Mouse (Mus musculus): ENCODE results near the gene Mia. TPM values are rescaled to one million over a fixed set of nuclear protein-coding genes. Genes with fewer than 3 reads are reported as not detected.

Gene Mia
- polyA plus RNA-seq, 1 experiment from 2014 or later, result not detected

DNA sequence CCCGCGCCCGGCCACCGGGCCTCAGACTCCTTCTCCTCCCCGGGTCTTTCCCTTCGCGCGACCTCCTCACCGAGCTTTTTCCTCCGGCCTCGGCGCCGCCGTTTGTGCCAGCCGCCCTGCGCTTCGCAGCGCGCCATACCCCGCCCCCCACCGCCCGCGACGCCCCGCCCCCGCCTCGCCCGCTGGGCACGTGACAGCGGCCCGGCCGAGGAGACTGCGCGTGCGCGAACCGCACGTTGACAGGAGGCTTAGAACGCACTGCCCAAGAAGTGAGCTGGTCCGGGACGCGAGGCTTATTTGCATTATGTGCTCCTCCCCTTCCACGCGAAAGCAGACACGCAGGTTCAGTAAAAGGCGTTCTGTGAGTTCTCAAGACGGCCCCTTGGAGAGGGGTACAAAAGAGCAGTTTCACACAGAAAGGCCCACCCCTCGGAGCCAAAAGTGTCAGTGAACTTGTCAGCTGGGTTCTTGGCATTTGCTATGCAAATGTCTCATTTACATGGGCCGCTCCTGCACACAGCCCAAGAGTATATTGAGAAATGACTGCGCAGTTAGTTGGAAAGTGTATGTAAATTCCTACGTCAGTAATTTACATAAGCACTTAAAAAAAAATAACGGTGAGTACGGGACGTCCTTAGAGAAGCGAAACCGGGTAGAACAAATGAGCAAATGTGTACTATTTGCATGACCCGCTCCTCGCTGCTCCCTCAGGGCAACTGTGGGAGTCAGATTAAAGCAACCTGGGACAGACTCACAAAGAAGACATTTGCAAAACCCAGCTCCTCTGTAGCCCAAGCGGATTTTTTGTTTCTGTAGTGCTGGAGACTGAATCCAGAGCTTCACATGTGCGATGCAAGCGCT, 14.1 kb downstream of the Mia start, which contains the start of gene Egln2:
TSS of gene Egln2 (minus strand) at position 189 of the 861 bp plus-strand sequence.
- peak; percentile 84 for ATAC-seq (ENCODE audit: low read depth)
- H3K36me3 ChIP-seq, result peaks cover 36% of the 10 kb centered on the region
- peaks cover 58% of the 10 kb centered on the region for H3K4me1 ChIP-seq (replicated peaks)
- peak; percentile 92 for DNase-seq
- no peaks in the 10 kb centered on the region for H3K9me3 ChIP-seq (replicated peaks)
- H3K9ac ChIP-seq, result peak within 1 kb of the TSS; percentile 86
- peak within 1 kb of the TSS; percentile 83 for H3K4me3 ChIP-seq (replicated peaks)
- 1% methylated on average over 61 of the region's 61 CpGs for WGBS (ENCODE audit: insufficient replicate concordance)
- H3K4me2 ChIP-seq, result peak within 1 kb of the TSS; percentile 83
- peak within 1 kb of the TSS; percentile 87 for H3K27ac ChIP-seq
- H3K27me3 ChIP-seq, result no peaks in the 10 kb centered on the region

DNA sequence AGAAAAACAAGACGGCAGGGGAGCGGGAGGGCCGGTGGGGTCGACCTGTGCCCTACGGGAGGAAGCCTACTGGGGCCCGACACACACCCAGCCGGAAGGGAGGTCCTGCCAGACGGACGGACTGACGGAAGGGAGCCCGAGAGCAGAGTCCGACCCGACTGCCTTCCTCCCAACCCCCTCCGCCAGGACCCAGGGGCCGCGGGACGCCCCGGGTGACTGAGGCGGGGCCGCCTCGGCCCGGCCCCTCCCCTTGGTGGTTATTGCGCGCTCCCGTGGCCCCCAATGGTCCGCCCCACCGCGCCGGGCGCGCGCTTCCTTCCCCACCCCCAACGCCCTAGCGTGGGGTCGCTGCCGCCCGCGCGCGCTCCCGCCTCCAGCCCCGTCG, 14.7 kb downstream of the Mia start:
- peak overlapping the region; percentile 87 for H3K27ac ChIP-seq
- peak overlapping the region; percentile 86 for H3K9ac ChIP-seq
- H3K27me3 ChIP-seq, result no peaks in the 10 kb centered on the region
- ATAC-seq (ENCODE audit: low read depth) (peak; percentile 72), DNase-seq (peak; percentile 76)
- H3K9me3 ChIP-seq (replicated peaks), result no peaks in the 10 kb centered on the region
- peaks cover 41% of the 10 kb centered on the region for H3K36me3 ChIP-seq
- peaks cover 65% of the 10 kb centered on the region for H3K4me1 ChIP-seq (replicated peaks)
- H3K4me2 ChIP-seq, result peak overlapping the region; percentile 83
- WGBS (ENCODE audit: insufficient replicate concordance), result 1% methylated on average over 38 of the region's 43 CpGs
- H3K4me3 ChIP-seq (replicated peaks), result peak overlapping the region; percentile 83

DNA sequence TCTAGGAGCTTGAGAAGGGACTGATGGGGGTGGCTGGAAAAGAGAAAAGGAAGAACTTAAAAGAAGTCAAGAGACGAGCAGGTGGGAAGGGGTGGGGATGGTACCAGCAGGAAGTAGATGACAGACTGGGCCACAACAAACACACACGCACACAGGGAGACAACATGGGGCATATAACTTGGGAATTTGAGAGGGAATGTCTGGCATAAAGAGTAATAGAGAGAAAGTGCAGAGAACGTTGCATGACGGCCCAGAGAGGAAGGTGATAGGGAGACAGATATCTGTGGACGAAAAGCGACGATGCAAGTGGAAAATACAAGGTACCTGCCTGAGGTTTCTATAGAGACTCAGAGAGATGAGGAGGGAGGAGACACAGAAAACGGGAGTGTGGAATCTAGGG, 15.3 kb downstream of the Mia start:
- Histone ChIP-seq H3K9ac (peak overlapping the region; percentile 86), H3K9me3 (replicated peaks) (no peaks in the 10 kb centered on the region), H3K36me3 (peaks cover 39% of the 10 kb centered on the region), H3K27me3 (no peaks in the 10 kb centered on the region), H3K27ac (peak overlapping the region; percentile 87), H3K4me2 (peak overlapping the region; percentile 83), H3K4me1 (replicated peaks) (peaks cover 70% of the 10 kb centered on the region), H3K4me3 (replicated peaks) (peak overlapping the region; percentile 83)
- DNase-seq (no peak), ATAC-seq (ENCODE audit: low read depth) (no peak)
- 6% methylated on average over 8 of the region's 8 CpGs for WGBS (ENCODE audit: insufficient replicate concordance)

DNA sequence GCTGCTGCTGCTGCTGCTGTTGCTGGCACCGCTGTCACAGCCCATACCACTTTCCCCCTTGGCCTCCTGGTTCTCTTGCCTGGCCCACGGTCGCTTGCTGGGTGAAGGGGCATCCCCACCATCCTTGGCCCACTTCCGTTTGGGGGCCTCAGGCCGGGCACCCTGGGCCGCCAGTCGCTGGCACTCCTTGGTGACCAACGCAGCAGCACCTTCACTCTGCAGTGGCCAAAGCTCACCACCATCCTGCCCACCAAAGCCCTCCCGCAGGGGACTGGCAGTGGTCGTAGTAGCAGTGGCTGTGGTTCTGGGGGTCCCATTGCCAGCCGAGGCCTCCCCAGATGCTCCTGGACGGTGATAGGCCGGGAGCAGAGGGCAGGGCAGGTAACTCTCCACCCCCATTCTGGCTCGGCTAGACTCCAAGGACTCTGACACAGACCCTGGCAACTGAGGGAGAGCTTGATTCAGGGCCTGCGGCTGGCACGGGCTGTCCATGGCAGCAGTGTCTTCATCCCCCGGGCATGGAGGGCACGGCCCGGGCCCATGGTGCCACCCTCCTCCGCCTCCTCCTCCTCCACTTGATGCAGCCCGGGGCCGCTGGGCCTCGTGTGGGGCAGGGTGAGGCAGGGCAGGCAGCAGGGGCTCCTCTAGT, 15.8 kb downstream of the Mia start:
- Histone ChIP-seq H3K27ac (peak overlapping the region; percentile 87), H3K4me3 (replicated peaks) (peak overlapping the region; percentile 83)
- 80% methylated on average over 23 of the region's 23 CpGs for WGBS (ENCODE audit: insufficient replicate concordance)

DNA sequence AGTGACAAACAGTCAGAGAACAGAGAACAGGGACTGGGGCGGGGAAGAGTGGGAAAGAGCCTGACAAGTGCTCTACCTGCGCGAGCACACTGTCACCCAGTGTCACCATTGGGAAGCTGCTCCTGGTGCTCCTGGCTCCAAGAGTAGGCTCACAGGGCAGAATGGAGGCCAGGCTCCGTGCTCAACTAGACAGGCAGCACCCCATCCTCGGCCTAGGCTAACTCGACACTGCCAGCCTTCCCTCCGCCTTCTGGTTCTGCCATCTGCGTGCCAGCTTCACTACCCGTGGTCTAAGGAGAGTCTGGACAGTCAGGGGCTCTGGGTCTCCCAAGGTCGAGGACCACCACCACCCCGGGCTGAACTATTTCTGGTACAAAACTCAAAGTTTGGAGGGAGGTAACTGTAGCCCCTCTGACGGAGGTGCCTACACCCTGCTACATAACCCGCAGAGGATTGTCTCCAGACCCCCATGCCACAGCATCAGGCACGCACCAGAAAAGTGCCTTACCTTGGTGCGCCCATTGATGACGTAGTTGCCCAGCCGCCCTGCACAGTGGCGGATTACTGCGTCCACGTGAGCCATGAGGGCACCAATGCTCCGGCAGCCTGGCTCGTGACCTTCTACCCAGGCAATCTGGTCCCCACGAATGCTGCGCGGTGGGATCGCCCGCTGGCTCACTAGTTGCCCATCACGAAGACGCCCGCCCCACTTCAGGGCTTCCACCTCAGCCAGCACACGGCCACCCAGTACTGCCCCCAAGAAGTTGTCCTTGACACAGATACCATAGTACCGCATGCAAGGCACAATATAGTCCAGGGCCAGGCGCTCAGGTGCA, 16.6 kb downstream of the Mia start:
- peak overlapping the region; percentile 86 for H3K9ac ChIP-seq
- H3K36me3 ChIP-seq, result peaks cover 41% of the 10 kb centered on the region
- no peaks in the 10 kb centered on the region for H3K9me3 ChIP-seq (replicated peaks)
- peak overlapping the region; percentile 83; the same call in 1 of the 2 replicates for H3K4me3 ChIP-seq (replicated peaks)
- ATAC-seq (ENCODE audit: low read depth) (no peak), DNase-seq (no peak)
- 84% methylated on average over 33 of the region's 33 CpGs for WGBS (ENCODE audit: insufficient replicate concordance)
- peak overlapping the region; percentile 83 for H3K4me2 ChIP-seq
- no peak overlapping the region for H3K27ac ChIP-seq
- H3K4me1 ChIP-seq (replicated peaks), result peaks cover 78% of the 10 kb centered on the region
- no peaks in the 10 kb centered on the region for H3K27me3 ChIP-seq

More for the DNA sequence above, 15.8 kb downstream of the Mia start:
- no peak for ATAC-seq (ENCODE audit: low read depth)
- peak overlapping the region; percentile 86 for H3K9ac ChIP-seq
- H3K4me1 ChIP-seq (replicated peaks), result peaks cover 75% of the 10 kb centered on the region
- H3K36me3 ChIP-seq, result peaks cover 36% of the 10 kb centered on the region
- DNase-seq, result no peak
- H3K27me3 ChIP-seq, result no peaks in the 10 kb centered on the region
- no peaks in the 10 kb centered on the region for H3K9me3 ChIP-seq (replicated peaks)
- peak overlapping the region; percentile 83 for H3K4me2 ChIP-seq

DNA sequence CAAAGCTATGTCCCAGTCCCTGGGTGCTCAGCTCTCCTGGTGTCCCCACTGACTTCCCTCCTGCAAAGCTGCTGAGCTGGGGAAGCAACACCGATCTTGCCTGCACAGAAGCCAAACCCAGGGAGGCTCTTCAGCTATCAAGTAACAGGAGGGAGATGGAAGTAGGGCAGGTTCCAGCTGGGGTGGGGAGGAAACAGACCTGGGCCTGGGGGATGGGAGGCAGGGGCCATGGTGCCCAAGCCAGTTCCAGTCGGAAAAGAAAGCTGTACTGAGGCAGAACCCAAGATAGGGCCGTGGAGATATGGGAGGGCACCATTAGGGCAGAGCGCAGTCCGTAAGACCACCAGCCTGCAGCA, 17.5 kb downstream of the Mia start:
- Histone ChIP-seq H3K4me3 (replicated peaks) (no peak overlapping the region), H3K9me3 (replicated peaks) (no peaks in the 10 kb centered on the region), H3K36me3 (peaks cover 50% of the 10 kb centered on the region), H3K27ac (no peak overlapping the region), H3K27me3 (no peaks in the 10 kb centered on the region), H3K4me1 (replicated peaks) (peaks cover 73% of the 10 kb centered on the region), H3K9ac (peak overlapping the region; percentile 8; the same call in 1 of the 2 replicates), H3K4me2 (peak overlapping the region; percentile 19; the same call in 1 of the 2 replicates)
- no peak for ATAC-seq (ENCODE audit: low read depth)
- DNase-seq, result no peak
- WGBS (ENCODE audit: insufficient replicate concordance), result 81% methylated on average over 5 of the region's 5 CpGs

DNA sequence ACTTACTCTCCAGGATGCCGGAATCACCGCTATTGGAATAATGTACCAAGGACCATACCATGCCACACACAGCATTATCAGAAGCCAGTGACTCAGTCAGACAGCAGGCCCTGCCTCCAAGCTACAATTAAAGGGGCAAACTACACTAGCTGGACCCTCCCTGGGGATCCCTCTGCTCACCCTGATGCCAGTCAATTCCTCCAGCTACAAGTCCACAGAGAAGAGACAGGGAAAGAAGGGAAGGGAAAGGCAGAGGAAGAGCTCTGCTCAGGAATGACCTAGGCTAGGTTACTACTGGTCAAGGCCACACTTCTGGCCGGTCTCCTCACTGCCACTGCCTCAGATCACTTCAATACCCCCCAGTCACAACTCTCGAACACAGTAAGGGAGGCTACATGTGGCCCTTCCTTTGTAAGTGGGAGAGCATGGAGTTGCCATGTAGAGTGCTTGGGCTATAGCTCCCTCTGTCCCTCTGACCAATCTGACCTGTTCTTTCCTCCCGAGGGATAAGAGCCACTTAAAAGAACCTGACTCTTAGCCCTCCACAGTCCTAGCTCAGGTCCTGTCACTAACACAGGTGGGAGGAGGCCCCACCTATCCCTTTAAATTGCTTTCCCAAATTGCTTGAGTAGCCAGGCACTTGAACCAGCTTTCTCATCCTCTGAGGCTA, 18.0 kb downstream of the Mia start:
- 81% methylated on average over 5 of the region's 5 CpGs for WGBS (ENCODE audit: insufficient replicate concordance)
- Histone ChIP-seq H3K36me3 (peaks cover 55% of the 10 kb centered on the region), H3K4me3 (replicated peaks) (0 out of 2 replicates have a peak overlapping the region, but pooled peaks have one; percentile 4), H3K9me3 (replicated peaks) (no peaks in the 10 kb centered on the region), H3K27me3 (no peaks in the 10 kb centered on the region), H3K4me2 (peak overlapping the region; percentile 19; the same call in 1 of the 2 replicates), H3K27ac (no peak overlapping the region), H3K4me1 (replicated peaks) (peaks cover 68% of the 10 kb centered on the region), H3K9ac (peak overlapping the region; percentile 8; the same call in 1 of the 2 replicates)
- DNase-seq (no peak), ATAC-seq (ENCODE audit: low read depth) (no peak)

DNA sequence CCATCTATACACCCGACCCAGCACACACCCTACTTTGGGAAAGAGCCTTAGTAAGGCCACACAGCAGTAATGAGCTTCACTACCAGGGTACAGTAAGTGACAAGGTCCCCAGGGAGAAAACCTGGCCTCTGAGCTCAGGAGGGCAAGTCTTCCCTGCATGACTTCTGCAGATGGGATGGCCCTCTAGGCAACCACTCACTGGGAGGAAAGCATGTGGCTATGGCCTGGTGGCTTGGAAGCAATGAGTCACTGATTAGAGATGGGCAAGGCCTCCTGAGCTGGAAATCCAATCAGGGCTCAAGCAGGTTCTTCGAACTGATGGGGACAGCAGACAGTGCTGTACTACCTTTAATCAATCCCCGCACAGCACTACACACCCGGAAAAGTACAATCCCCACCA, 19.2 kb downstream of the Mia start:
- Histone ChIP-seq H3K36me3 (peaks cover 63% of the 10 kb centered on the region), H3K9me3 (replicated peaks) (no peaks in the 10 kb centered on the region), H3K4me3 (replicated peaks) (no peak overlapping the region), H3K27ac (no peak overlapping the region), H3K4me2 (no peak overlapping the region), H3K4me1 (replicated peaks) (peaks cover 60% of the 10 kb centered on the region), H3K27me3 (no peaks in the 10 kb centered on the region), H3K9ac (no peak overlapping the region)
- 70% methylated on average over 4 of the region's 4 CpGs for WGBS (ENCODE audit: insufficient replicate concordance)
- DNase-seq, result no peak
- ATAC-seq (ENCODE audit: low read depth), result no peak

DNA sequence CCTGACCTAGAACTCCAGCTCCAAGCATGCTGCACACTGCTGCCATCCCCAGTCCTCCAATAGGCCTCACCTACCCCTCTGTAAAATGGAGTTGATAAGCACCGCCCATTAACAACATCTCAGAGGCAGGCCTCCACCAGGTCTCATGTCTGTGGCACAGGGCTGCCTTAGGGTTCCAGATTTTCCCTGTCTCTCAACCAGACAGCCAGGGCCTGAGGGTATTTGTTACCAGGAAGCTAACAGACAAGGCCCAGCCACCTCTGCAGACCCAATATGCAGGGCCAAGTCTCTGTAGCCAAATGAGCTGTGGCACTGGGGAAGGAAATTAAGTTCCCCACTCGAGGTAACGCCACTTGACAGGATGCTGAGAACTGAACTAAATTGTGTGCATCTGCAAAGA, 20.0 kb downstream of the Mia start:
- Histone ChIP-seq H3K4me1 (replicated peaks) (peaks cover 60% of the 10 kb centered on the region), H3K9ac (no peak overlapping the region), H3K4me3 (replicated peaks) (no peak overlapping the region), H3K27ac (0 out of 2 replicates have a peak overlapping the region, but pooled peaks have one; percentile 8), H3K9me3 (replicated peaks) (no peaks in the 10 kb centered on the region), H3K4me2 (no peak overlapping the region), H3K36me3 (peaks cover 63% of the 10 kb centered on the region), H3K27me3 (no peaks in the 10 kb centered on the region)
- no peak for ATAC-seq (ENCODE audit: low read depth)
- 60% methylated on average over 3 of the region's 3 CpGs for WGBS (ENCODE audit: insufficient replicate concordance)
- no peak for DNase-seq

DNA sequence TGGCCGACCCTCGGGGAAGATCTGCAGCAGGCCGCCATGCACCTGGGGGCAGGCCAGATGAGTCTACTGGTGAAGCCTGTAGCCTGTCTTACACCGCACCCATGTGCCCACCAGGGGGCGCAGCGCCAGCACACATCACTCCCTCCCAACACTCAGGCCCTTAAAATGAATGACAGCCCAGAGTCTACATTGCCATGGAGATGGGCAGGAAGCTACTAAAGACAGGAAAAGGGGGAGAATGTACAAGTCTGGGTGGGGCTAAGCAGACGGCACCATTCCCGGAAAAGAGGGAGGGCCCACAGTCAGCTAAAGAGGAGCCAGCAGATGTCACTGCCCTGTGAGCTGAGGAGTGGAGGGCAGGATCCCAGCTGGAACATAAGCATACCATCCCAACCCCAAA, 21.1 kb downstream of the Mia start:
- DNase-seq (peak; percentile 74), ATAC-seq (ENCODE audit: low read depth) (peak; percentile 84)
- no peak overlapping the region for H3K9ac ChIP-seq
- H3K4me1 ChIP-seq (replicated peaks), result peaks cover 50% of the 10 kb centered on the region
- H3K4me3 ChIP-seq (replicated peaks), result no peak overlapping the region
- H3K36me3 ChIP-seq, result peaks cover 58% of the 10 kb centered on the region
- no peaks in the 10 kb centered on the region for H3K27me3 ChIP-seq
- H3K4me2 ChIP-seq, result no peak overlapping the region
- no peak overlapping the region for H3K27ac ChIP-seq
- no peaks in the 10 kb centered on the region for H3K9me3 ChIP-seq (replicated peaks)
- 9% methylated on average over 8 of the region's 8 CpGs for WGBS (ENCODE audit: insufficient replicate concordance)

Data from liver, embryonic 13.5 days (tissue).